Mouse (Mus musculus) c-Kit-positive CD71-positive TER-119-negative erythroid progenitor cells, embryonic 14.5 days (primary cell): ENCODE measurements around the gene Tnfaip3.
A peak's percentile ranks its signal among the peaks of the same experiment; 100 is the strongest.

Source experiments
- DNase-seq: peaks from one replicate; pipeline ENCODE4 v3.0.0-alpha.2; 2013; ENCODE audit warnings: low read depth

Tnfaip3 gene

GRCm38 (mm10) chr10:19015257-19015862, at the start of gene Tnfaip3:
Tnfaip3 (minus strand) TSS chr10:19015657.
- peak; percentile 86 for DNase-seq

DNA sequence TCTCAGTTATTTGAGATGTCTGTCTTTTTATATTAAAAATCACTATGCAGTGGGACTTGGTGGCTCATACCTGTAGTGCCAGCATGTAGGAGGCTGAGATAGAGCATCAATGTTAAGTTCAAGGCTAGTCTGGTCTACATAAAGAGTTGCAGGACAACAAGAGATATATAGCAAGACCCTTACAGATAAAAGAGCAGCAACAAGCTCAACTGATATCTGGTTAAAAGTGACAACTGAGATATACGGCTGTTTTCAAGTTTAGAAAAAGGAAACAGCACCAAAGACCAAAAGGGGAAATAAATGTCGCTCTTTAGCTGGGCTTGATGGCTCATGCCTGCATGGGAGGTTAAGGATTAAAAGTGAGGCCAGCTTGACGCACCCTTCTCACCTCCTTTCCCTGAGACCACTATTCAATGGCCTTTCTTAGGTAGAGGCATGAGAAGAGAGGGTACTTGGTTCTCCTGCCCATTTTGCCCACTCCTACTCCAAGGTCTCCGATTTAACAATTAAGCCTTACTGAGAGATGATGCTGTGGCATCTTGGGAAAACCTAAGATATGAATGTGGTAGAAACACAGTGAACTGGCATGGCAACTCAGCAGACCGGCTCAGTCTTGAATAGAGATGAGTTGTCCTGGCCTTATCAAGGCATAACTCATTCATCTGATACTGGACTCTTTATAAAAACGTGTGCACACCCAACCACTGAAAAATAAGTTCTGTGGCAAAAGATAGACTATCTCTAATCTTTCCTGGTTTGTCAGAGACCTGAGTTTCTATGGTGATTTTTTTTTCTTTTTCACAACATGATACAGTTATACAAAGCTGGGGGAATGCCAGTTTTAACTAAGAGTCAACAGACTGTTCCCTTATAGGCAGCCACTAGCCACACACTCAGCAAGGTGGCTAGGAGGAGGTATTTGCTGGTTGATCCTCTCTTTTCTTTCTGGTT, 49.5 kb upstream of the Tnfaip3 start:
- no peak for DNase-seq

- no peak for DNase-seq
Measured at GRCm38 (mm10) chr10:19063670-19064069, 48.2 kb upstream of the Tnfaip3 start.

DNA sequence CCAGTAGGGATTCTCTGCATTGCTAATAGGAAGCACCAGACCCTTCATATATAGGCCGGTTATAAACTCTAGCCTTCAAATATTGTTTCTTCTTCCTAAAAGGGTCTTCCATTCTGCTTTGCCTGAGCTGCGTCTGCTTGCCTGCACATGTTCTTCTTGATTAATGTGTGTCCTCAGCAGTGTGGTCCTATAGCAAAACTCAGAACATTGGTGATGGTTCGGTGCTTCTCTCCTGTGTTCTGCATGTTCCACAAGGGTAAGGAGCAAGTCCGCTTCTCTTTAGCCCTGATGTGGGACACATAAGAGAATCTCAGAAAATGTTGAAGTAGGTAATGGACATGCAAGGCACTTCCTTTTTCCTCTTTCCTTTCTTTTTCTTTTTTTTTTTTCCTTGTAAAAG, 47.8 kb upstream of the Tnfaip3 start:
- DNase-seq: no peak

GRCm38 (mm10) chr10:19062098-19062905, 46.8 kb upstream of the Tnfaip3 start:
- DNase-seq: no peak

GRCm38 (mm10) chr10:19061201-19061600, 45.7 kb upstream of the Tnfaip3 start:
- no peak for DNase-seq

- no peak for DNase-seq
Measured at GRCm38 (mm10) chr10:19053524-19053923, 38.1 kb upstream of the Tnfaip3 start.

DNA sequence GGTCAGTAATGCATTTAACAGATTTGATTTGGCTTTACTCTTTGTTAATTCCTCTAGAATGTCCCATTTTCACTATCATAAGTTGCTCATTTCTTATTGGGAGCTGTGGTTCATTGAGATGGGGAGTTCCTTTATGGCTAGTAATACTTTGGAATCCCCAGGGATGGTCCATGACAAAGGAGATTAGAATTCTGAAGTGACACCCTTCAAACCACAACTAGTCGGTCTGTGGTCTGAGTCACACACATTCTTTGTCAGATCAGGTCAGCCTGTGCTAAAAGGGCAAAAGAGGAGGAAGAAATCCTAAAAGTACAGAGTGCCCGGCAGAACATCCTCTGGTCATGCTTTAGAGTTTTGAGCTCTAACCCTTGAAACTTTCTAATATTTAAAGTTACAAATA, 30.5 kb upstream of the Tnfaip3 start:
- no peak for DNase-seq

- no peak for DNase-seq
Measured at GRCm38 (mm10) chr10:19044765-19045516, 29.5 kb upstream of the Tnfaip3 start.

DNA sequence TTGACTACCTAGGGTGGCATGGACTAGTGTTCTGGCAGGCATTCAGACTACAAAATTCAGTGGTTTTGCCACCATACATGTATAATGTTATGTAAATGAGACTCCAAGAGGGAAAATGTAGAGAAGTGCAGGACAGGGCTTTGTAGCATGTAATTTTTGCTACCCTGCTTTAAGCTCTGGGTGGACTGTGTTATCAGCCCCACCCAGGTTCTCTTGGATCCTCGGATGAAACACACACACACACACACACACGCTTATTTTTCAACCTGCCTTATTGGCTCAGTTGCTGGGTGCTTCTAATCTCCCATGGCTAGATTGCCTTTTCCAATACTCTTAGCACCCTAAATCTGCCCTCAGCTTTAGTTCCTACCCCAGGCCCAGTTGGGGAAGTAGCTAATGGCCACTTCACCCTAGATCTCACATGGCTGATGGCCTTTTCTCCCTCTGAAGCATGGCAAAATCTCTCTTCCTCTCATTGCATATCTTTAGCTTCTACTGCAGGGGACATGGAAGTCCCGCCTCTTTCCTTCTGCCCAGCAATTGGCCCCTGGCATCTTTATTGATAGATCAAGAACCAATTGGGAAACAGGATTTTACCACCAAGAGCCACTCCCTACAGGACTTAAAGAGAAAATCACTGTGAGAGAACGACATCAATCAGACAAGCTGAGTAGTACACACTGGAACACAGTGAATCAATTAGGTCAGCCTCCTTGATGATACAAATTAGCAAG, 28.2 kb upstream of the Tnfaip3 start:
- no peak for DNase-seq

DNA sequence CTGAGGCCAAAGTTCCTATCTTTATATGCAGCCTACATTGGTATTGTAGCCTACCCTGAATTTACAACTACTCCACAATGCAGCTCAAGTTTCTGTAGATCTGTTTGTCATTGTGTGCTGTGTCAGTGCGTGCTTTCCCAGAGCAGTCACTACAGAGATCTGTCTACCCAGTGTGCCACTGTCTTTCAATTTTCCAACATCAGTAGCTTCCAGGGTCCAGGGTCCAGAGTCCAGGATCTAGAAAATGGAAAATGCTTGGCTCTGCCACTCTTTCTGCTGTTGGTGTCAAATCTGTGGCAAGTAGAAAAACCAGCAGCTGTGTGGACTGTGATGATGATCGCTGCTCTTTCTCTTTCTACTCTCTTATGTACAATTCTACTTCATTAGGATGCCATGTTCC, 24.7 kb upstream of the Tnfaip3 start:
- no peak for DNase-seq

- no peak for DNase-seq
Measured at GRCm38 (mm10) chr10:19034764-19035163, 19.3 kb upstream of the Tnfaip3 start.

GRCm38 (mm10) chr10:19033696-19034095, 18.2 kb upstream of the Tnfaip3 start:
- no peak for DNase-seq

GRCm38 (mm10) chr10:19031875-19032274, 16.4 kb upstream of the Tnfaip3 start:
- DNase-seq: no peak

GRCm38 (mm10) chr10:19030628-19031027, 15.2 kb upstream of the Tnfaip3 start:
- DNase-seq: no peak

DNA sequence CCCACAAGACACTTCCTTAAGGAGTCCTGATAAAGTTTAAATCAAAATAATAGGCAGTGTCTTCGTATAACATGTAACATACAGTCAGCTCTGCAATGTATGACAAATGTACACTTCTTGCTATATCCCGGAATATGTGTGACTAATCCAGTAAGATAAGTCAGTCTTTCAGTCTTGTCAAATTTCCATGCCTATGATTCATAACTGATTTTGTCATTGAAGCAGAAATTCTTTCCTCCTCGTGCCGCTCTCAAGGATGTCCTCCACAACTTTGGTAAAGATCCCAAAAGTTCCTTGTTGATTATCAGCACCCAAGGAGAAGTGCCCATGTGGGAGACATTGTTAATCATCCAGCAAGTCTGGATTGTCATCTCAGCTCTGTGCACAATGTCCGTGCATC, 11.3 kb upstream of the Tnfaip3 start:
- no peak for DNase-seq

- DNase-seq: no peak
Measured at GRCm38 (mm10) chr10:19024353-19024752, 8.9 kb upstream of the Tnfaip3 start.

GRCm38 (mm10) chr10:19023622-19024326, 8.3 kb upstream of the Tnfaip3 start:
- DNase-seq: no peak

- no peak for DNase-seq
Measured at GRCm38 (mm10) chr10:19022272-19022671, 6.8 kb upstream of the Tnfaip3 start.

DNA sequence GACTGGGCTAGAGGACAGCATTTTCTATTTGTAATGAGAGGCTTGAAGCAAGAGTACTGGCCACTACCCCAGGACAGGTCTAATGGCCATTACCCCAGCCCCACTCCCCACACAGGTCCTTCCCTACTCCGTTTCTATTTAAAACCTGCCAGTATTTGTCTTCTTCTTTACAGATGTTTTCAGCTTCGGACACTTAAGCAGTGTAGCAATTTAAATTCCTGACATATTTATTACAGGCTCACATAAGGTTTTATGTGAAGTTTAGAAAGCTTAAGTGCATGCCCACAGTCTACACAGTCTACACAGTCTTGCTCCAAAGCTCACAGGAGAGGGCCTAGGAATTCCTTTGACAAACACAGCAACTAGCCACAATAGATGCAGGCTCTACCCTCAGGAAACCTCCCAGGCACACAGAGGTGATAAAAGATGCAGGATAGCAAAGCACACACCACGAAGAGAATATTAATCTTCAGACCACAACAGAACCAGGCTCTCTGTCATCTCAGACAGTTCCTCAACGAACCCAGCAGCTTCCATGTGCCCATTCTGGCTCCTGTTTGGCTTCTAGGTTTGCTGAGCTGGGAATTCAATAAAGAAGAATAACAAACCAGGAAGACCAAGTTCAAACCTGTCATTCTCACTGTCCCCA, 1.5 kb upstream of the Tnfaip3 start:
- no peak for DNase-seq
